Mouse (Mus musculus) liver, embryonic 15.5 days (tissue): Measurements from ENCODE around the gene Retsat. TPM values are rescaled to one million over a fixed set of nuclear protein-coding genes. Genes with fewer than 3 reads are reported as not detected.

Experiments
- ATAC-seq: fragments of 200-750 bp; cut with Nextera tagmentation; 2 replicates; pipeline ENCODE4 v1.8.0; 2017; ENCODE audit warnings: moderate number of reproducible peaks, mild to moderate bottlenecking, moderate library complexity; ENCODE audit not compliant: insufficient read depth
- H3K27ac ChIP-seq: fragments of 300-500 bp; sonication (generic); replicated peaks from 2 replicates; pipeline ENCODE4 v1.5.1; 2015; ENCODE audit warnings: mild to moderate bottlenecking, inconsistent platforms
- H3K27me3 ChIP-seq: fragments of 300-500 bp; sonication (generic); 2 replicates; pipeline ENCODE4 v1.6.1; 2015; ENCODE audit warnings: mild to moderate bottlenecking, inconsistent platforms
- H3K36me3 ChIP-seq: fragments of 300-500 bp; sonication (generic); replicated peaks from 2 replicates; pipeline ENCODE4 v1.6.1; 2015; ENCODE audit warnings: moderate library complexity, mild to moderate bottlenecking, inconsistent platforms
- H3K4me1 ChIP-seq: fragments of 300-500 bp; sonication (generic); replicated peaks from 2 replicates; pipeline ENCODE4 v1.6.1; 2015; ENCODE audit warnings: inconsistent platforms
- H3K4me2 ChIP-seq: fragments of 300-500 bp; sonication (generic); 2 replicates; pipeline ENCODE4 v1.6.1; 2015; ENCODE audit warnings: moderate library complexity, mild to moderate bottlenecking, inconsistent platforms
- H3K4me3 ChIP-seq: fragments of 300-500 bp; sonication (generic); replicated peaks from 2 replicates; pipeline ENCODE4 v1.5.1; 2015; ENCODE audit warnings: mild to moderate bottlenecking, inconsistent platforms
- H3K9ac ChIP-seq: fragments of 300-500 bp; sonication (generic); 2 replicates; pipeline ENCODE4 v1.6.1; 2015; ENCODE audit warnings: moderate library complexity, mild to moderate bottlenecking, inconsistent platforms
- H3K9me3 ChIP-seq: fragments of 300-500 bp; sonication (generic); replicated peaks from 2 replicates; pipeline ENCODE4 v1.6.1; 2016; ENCODE audit warnings: inconsistent platforms
- WGBS: fragments of 180-500 bp; shearing (Covaris S2); methylation state at CpG from one replicate; pipeline ENCODE4 v1.1.7; 2015; ENCODE audit warnings: mixed read lengths; ENCODE audit not compliant: insufficient replicate concordance; 5-methylcytosine and 5-hydroxymethylcytosine counted together
- polyA plus RNA-seq: library from polyadenylated mRNA; unstranded; fragments of >200 nt; fragmentation: Nextera tagmentation; extraction: Ambion mirVana; gene quantifications from 2 replicates; pipeline ENCODE4 v1.2.1, GENCODE M21; 2015

Retsat gene
- polyA plus RNA-seq, 1 experiment from 2014 or later, result 17.9 TPM

- H3K4me1 ChIP-seq, result no peaks in the 10 kb centered on the region; the same call in 1 of the 2 replicates
- no peak overlapping the region for H3K4me3 ChIP-seq
- no peak overlapping the region for H3K9ac ChIP-seq
- H3K4me2 ChIP-seq, result no peak overlapping the region
- H3K27me3 ChIP-seq, result no peaks in the 10 kb centered on the region
- no peak for ATAC-seq
- H3K36me3 ChIP-seq, result peaks cover 77% of the 10 kb centered on the region
- no peak overlapping the region for H3K27ac ChIP-seq
- WGBS, result 73% methylated on average over 4 of the region's 4 CpGs
- no peaks in the 10 kb centered on the region for H3K9me3 ChIP-seq
Observed at GRCm38 (mm10) chr6:72608662-72609184, 10.4 kb downstream of the Retsat start.

DNA sequence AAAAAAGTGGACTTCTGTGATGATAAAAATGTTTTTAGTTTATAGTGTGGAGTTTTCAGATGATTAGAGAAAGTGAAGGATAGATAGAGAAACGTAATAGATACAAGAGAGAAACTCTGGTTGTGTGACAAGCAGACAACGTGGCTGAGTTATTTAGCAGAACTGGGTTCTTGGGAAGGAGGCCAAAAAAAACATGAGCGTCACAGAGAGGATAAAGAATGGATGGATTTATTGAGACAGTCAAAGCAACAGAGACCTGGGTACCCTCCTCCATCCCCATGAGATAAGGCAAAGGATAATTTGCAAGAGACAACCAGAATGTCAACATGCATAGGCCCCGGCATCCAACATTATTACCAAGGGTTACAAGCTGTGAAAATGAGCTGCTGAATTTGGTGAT is 12.0 kb downstream of the Retsat start:
- Histone ChIP-seq H3K36me3 (peaks cover 73% of the 10 kb centered on the region), H3K4me3 (no peak overlapping the region)
- WGBS, result 72% methylated on average over 4 of the region's 4 CpGs

GRCm38 (mm10) chr6:72615151-72615550 is 16.9 kb downstream of the Retsat start:
- H3K27me3 ChIP-seq, result no peaks in the 10 kb centered on the region
- WGBS, result 24% methylated on average over 2 of the region's 2 CpGs
- peak overlapping the region; percentile 87 for H3K4me2 ChIP-seq
- H3K27ac ChIP-seq, result no peak overlapping the region
- peak overlapping the region; percentile 71 for H3K9ac ChIP-seq
- no peaks in the 10 kb centered on the region for H3K9me3 ChIP-seq
- peaks cover 37% of the 10 kb centered on the region for H3K36me3 ChIP-seq
- H3K4me1 ChIP-seq, result peaks cover 42% of the 10 kb centered on the region
- no peak for ATAC-seq
- H3K4me3 ChIP-seq, result peak overlapping the region; percentile 89

More for the DNA sequence above, 12.0 kb downstream of the Retsat start:
- Histone ChIP-seq H3K27me3 (no peaks in the 10 kb centered on the region), H3K9me3 (no peaks in the 10 kb centered on the region), H3K27ac (no peak overlapping the region), H3K4me2 (no peak overlapping the region), H3K4me1 (peaks cover 13% of the 10 kb centered on the region), H3K9ac (no peak overlapping the region)
- ATAC-seq, result no peak

DNA sequence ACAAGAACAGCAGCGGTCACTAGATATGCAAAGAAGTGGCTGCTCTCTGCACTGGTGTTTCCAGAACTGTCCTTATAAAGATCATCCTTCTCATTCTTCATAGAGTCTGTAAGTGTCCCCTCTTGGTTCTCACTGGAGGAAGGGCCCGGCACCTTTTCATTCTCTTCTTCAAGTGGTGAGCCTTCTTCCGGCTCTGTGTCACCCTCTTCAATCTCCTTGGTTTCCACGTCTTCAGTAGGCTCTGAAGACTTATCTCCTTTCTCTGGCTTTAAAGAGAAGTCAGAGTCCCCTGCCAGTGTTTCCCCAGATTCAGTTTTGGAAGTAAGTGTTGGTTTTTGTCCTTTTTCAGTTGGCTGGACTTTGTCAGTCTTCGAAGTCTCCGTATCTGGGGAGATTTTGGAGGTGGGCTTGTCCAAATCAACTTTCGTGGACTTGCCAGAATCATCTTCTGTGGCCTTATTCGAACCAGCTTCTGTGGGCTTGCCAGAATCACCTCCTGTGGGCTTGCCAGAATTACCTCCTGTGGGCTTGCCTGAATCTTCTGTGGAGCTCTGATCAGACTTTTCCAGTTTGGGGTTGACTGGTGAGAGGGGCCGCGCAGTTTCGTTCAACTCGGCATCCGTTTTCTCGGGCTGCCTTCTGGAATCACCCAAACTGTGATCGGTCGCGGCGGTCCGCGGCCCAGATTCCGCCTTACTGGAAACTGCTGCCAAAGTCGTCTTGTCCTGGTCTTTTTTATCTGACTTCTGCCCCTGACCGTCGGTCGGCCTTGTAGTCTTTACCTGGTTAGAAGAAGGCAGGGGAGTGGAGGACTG is 17.5 kb downstream of the Retsat start:
- Histone ChIP-seq H3K4me3 (peak overlapping the region; percentile 89), H3K27ac (peak overlapping the region; percentile 91; the same call in 1 of the 2 replicates), H3K36me3 (peaks cover 31% of the 10 kb centered on the region), H3K9me3 (no peaks in the 10 kb centered on the region), H3K27me3 (no peaks in the 10 kb centered on the region), H3K9ac (peak overlapping the region; percentile 71), H3K4me2 (peak overlapping the region; percentile 87), H3K4me1 (peaks cover 42% of the 10 kb centered on the region)
- ATAC-seq, result no peak
- WGBS, result 13% methylated on average over 25 of the region's 25 CpGs

DNA sequence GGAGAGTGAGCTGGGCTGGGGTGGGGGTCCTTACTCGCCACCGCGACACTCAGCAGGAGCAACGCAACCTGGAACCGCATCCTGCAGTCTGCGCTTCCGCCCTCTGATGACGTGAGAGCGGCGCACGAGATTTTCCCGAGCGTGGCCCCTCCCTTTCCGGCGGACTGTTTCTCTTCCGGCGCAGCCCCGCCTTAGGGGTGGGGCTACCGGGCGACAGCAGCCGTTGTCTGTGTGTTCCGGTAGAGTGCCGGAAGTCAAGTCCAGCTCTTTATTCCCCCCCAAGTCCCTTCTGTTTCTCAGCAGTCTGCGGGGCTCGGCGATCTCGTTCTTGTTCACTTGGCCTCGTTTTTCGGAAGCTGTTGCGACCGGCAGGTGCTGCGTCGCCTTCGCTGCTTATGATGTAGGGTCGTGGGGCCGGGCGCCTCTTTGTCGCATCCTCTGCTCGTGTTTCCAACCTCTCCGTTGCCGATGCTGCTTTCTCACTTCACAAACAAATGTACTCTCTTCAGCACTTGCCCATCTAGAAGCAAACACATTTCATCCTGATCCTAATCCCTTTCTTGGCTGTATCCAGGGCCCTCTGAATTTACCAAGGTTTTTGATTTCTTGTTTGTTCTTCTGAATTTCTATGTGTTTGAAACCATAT is 18.5 kb downstream of the Retsat start, which contains the start of gene Tgoln1:
Gene Tgoln1, minus strand, starts transcription at position 358 of the 646 bp plus-strand sequence.
- H3K9ac ChIP-seq, result peak within 1 kb of the TSS; percentile 81
- H3K36me3 ChIP-seq, result peaks cover 21% of the 10 kb centered on the region
- WGBS, result under 1% methylated on average over 41 of the region's 41 CpGs
- peak within 1 kb of the TSS; percentile 87 for H3K4me2 ChIP-seq
- H3K27ac ChIP-seq, result peak within 1 kb of the TSS; percentile 91
- peak; percentile 92 for ATAC-seq
- H3K4me3 ChIP-seq, result peak within 1 kb of the TSS; percentile 89
- no peaks in the 10 kb centered on the region for H3K27me3 ChIP-seq
- H3K9me3 ChIP-seq, result no peaks in the 10 kb centered on the region
- H3K4me1 ChIP-seq, result peaks cover 46% of the 10 kb centered on the region

- 11% methylated on average over 12 of the region's 12 CpGs for WGBS
- peak overlapping the region; percentile 69 for H3K27ac ChIP-seq
- no peak for ATAC-seq
- no peaks in the 10 kb centered on the region for H3K27me3 ChIP-seq
- H3K9ac ChIP-seq, result no peak overlapping the region
- H3K4me2 ChIP-seq, result peak overlapping the region; percentile 37
- no peaks in the 10 kb centered on the region for H3K36me3 ChIP-seq
- no peaks in the 10 kb centered on the region for H3K9me3 ChIP-seq
- no peak overlapping the region for H3K4me3 ChIP-seq
- peaks cover 36% of the 10 kb centered on the region for H3K4me1 ChIP-seq
Observed at GRCm38 (mm10) chr6:72619734-72620532, 21.7 kb downstream of the Retsat start.

DNA sequence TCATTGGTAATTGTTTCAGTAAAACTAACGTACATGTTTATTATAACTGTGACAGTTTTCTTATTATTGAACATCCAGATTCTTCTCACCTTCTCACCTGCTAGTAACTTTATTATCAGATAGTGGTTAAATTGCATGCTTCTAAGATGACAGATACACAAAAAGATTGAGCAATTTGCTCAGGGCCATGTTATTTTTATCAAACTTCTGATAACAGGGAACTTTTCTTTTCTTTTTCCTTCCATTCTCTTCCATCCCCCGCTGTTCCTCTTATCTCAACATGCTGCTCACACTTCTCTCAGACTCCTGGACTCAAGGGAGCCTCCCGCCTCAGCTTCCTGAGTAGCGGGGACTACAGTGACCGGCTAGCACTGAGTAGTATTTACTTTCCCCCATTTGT is 22.6 kb downstream of the Retsat start:
- Histone ChIP-seq H3K27ac (no peak overlapping the region), H3K4me2 (no peak overlapping the region), H3K36me3 (no peaks in the 10 kb centered on the region), H3K9ac (no peak overlapping the region), H3K9me3 (no peaks in the 10 kb centered on the region), H3K27me3 (no peaks in the 10 kb centered on the region), H3K4me3 (no peak overlapping the region), H3K4me1 (peaks cover 26% of the 10 kb centered on the region)
- ATAC-seq, result no peak
- 22% methylated on average over 5 of the region's 5 CpGs for WGBS

DNA sequence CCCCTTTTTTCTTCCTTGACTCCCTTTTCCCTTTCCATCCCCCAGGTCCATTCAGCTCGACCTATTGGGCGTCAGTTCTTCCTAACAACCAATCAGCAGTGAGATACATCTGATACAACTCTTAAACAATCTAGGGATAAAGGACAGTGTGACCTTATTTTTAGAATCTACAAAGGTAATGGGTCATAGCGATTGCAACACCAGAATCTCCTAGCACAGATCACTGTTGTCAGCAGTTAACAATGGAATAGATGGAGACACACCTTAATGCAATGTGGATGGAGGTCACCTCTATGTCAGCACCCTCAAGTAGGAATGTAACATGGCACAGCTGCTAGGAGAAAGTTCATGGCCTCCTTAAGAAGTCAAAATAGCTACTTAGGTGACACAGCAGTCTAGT is 24.6 kb downstream of the Retsat start:
- Histone ChIP-seq H3K9ac (no peak overlapping the region), H3K4me3 (no peak overlapping the region), H3K27me3 (no peaks in the 10 kb centered on the region), H3K36me3 (0 out of 2 replicates have a peak, but pooled peaks cover 4% of the 10 kb centered on the region), H3K27ac (no peak overlapping the region), H3K4me1 (peaks cover 15% of the 10 kb centered on the region; the same call in 1 of the 2 replicates), H3K9me3 (no peaks in the 10 kb centered on the region), H3K4me2 (no peak overlapping the region)
- WGBS, result 63% methylated on average over 3 of the region's 3 CpGs
- no peak for ATAC-seq

- 61% methylated on average over 8 of the region's 8 CpGs for WGBS
- no peak for ATAC-seq
- H3K27me3 ChIP-seq, result no peaks in the 10 kb centered on the region
- no peak overlapping the region for H3K9ac ChIP-seq
- peaks cover 11% of the 10 kb centered on the region; the same call in 1 of the 2 replicates for H3K4me1 ChIP-seq
- no peak overlapping the region for H3K27ac ChIP-seq
- no peaks in the 10 kb centered on the region for H3K9me3 ChIP-seq
- no peak overlapping the region for H3K4me2 ChIP-seq
- H3K4me3 ChIP-seq, result no peak overlapping the region
- H3K36me3 ChIP-seq, result 0 out of 2 replicates have a peak, but pooled peaks cover 4% of the 10 kb centered on the region
Observed at GRCm38 (mm10) chr6:72623661-72624402, 25.6 kb downstream of the Retsat start.

GRCm38 (mm10) chr6:72626391-72626790 is 28.1 kb downstream of the Retsat start:
- 60% methylated on average over 7 of the region's 7 CpGs for WGBS
- H3K27me3 ChIP-seq, result no peaks in the 10 kb centered on the region
- no peak overlapping the region for H3K4me3 ChIP-seq
- H3K4me2 ChIP-seq, result no peak overlapping the region
- H3K36me3 ChIP-seq, result 0 out of 2 replicates have a peak, but pooled peaks cover 4% of the 10 kb centered on the region
- no peak overlapping the region for H3K9ac ChIP-seq
- H3K27ac ChIP-seq, result no peak overlapping the region
- ATAC-seq, result no peak
- H3K9me3 ChIP-seq, result no peaks in the 10 kb centered on the region
- H3K4me1 ChIP-seq, result no peaks in the 10 kb centered on the region; the same call in 1 of the 2 replicates
